Mouse (Mus musculus): ENCODE measurements around the gene Armc12.

DNA sequence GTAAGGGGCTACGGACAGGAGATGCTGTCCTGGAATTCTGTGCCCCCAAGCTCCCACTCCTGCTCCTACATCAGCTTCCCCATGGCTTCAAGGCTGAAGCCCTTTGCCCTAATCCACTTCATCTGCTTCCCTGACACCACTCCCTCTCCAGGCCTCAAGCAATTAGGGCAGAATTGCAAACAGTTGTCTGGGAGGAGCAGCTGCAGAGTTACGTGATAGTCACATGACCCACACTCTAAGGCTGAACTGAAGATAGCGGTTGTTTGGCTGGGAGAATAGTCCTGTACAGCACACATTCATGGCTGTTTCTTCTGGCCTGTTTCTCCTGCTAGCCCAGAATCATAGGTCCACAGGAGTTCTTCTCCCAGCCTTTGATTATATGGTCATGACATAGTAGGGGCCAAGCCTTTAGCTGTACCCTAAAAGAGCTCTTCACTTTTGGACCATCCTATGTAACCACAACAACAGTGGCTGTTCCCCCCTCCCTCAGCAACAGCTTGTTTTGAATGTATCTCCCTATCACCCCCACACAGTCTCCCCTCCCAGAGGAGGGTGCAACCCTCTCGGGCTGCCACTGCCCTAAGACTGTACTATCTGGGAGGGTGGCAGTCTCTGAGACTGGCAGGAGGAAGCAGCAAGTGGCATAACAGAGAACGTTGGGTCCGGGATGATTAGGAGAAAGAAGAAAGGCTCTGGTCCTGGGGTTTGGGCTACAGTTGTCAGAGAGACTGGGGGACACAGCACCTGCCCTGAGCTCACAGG is 26.2 kb downstream of the Armc12 start:
- no peak for TF ChIP-seq POLR2A (IDR thresholded peaks at IDR 0.05; ENCODE audit: control insufficient read depth, extremely low read depth, insufficient read depth, low read length, poor library complexity)
- TF ChIP-seq CTCF (IDR thresholded peaks at IDR 0.05; ENCODE audit: borderline replicate concordance, control insufficient read depth, extremely low read depth, insufficient read depth, low read length, poor library complexity): no peak
